Mouse (Mus musculus) erythroblast, embryonic 14.5 days (primary cell): ENCODE data around the gene Fam169b.

Source experiments
- GATA1 ChIP-seq: IDR thresholded peaks from 2 replicates; pipeline ENCODE4 v1.6.1; 2012; ENCODE audit warnings: low read length, inconsistent platforms, mixed read lengths
- TAL1 ChIP-seq: IDR thresholded peaks from 3 replicates; pipeline ENCODE4 v1.6.1; 2012; ENCODE audit warnings: low read length, inconsistent platforms, mixed read lengths

GRCm38 (mm10) chr7:68291603-68292002 is 18.0 kb downstream of the Fam169b start:
- TF ChIP-seq GATA1, result no peak
- no peak for TF ChIP-seq TAL1
